Mouse (Mus musculus) thymus, adult 18-20 months (tissue): ENCODE data around the gene Mxi1.

Experiments
- DNase-seq, 2 experiments: peaks; one replicate each; pipeline ENCODE4 v3.0.0; 2022; ENCODE audit warnings: mixed read lengths in 2 of 2

Gene Mxi1

GRCm38 (mm10) chr19:53402741-53403432, 92.6 kb downstream of the Mxi1 start:
- DNase-seq: no peak

GRCm38 (mm10) chr19:53404219-53404836, 94.0 kb downstream of the Mxi1 start:
- DNase-seq: no peak

GRCm38 (mm10) chr19:53404837-53405356, 94.6 kb downstream of the Mxi1 start:
- DNase-seq: no peak

GRCm38 (mm10) chr19:53405810-53406209, 95.5 kb downstream of the Mxi1 start:
- DNase-seq: no peak

GRCm38 (mm10) chr19:53407350-53407749, 97.0 kb downstream of the Mxi1 start:
- no peak for DNase-seq

- DNase-seq: no peak
Observed at GRCm38 (mm10) chr19:53408398-53408797, 98.1 kb downstream of the Mxi1 start.

- DNase-seq: no peak
Observed at GRCm38 (mm10) chr19:53409663-53410307, 99.5 kb downstream of the Mxi1 start.

- no peak for DNase-seq
Observed at GRCm38 (mm10) chr19:53412149-53412848, 102.0 kb downstream of the Mxi1 start.

- no peak for DNase-seq
Observed at GRCm38 (mm10) chr19:53413617-53414380, 103.5 kb downstream of the Mxi1 start.

- DNase-seq: no peak
Observed at GRCm38 (mm10) chr19:53414650-53415049, 104.3 kb downstream of the Mxi1 start.

GRCm38 (mm10) chr19:53415198-53415597, 104.9 kb downstream of the Mxi1 start:
- DNase-seq: no peak

- peak; percentile 52 to 71 for DNase-seq
Observed at GRCm38 (mm10) chr19:53419834-53420233, 109.5 kb downstream of the Mxi1 start.

GRCm38 (mm10) chr19:53420924-53421582, 110.7 kb downstream of the Mxi1 start:
- DNase-seq: peak; percentile 56 to 76

- no peak for DNase-seq
Observed at GRCm38 (mm10) chr19:53421583-53422188, 111.4 kb downstream of the Mxi1 start.

GRCm38 (mm10) chr19:53422358-53423308, 112.3 kb downstream of the Mxi1 start:
- DNase-seq: no peak

GRCm38 (mm10) chr19:53423341-53423753, 113.0 kb downstream of the Mxi1 start:
- DNase-seq: peak; percentile 84 to 86

- peak in 1 of 2 experiments; percentile 69 for DNase-seq
Observed at GRCm38 (mm10) chr19:53423816-53424465, 113.6 kb downstream of the Mxi1 start.

GRCm38 (mm10) chr19:53424629-53425028, 114.3 kb downstream of the Mxi1 start:
- DNase-seq: peak; percentile 82 to 92
